Mouse (Mus musculus): ENCODE data around the gene Rbm11. TPM values are rescaled to one million over a fixed set of nuclear protein-coding genes. Genes with fewer than 3 reads are reported as not detected.

Gene Rbm11
- total and polyA plus RNA-seq, 3 experiments = 0.15 TPM; not detected in 2

DNA sequence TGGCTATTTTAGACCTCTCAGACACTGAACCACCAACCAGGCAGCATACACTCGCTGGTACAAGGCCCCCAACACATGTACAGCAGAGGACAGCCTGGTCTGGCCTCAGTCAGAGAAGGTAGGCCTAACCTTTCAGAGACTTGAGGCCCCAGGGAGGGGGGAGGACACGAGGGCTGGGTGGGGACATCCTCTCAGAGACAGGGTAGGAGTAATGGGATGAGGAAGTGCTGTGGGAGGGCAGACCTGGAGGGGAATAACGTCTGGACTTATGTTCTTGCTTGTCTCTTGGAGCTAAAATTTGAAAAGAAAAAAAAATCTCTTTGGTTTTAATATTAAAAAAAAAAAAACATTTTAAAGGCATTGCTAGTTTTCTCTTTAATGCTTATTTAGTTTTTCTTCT, 6.2 kb upstream of the Rbm11 start:
- DNase-seq (ENCODE audit: low read depth, low spot score) = no peak
- TF ChIP-seq CTCF (IDR thresholded peaks at IDR 0.05 in 2 of 3, conservative IDR thresholded peaks at IDR 0.05 in 1 of 3; ENCODE audit: control insufficient read depth in 1 of 3, insufficient read depth in 1 of 3, low read depth in 2 of 3, low read length in 3 of 3, poor library complexity in 1 of 3, severe bottlenecking in 1 of 3) (no peak), ETS1 (IDR thresholded peaks at IDR 0.05; ENCODE audit: low read depth, low read length) (no peak), CHD1 (IDR thresholded peaks at IDR 0.05; ENCODE audit: low read depth, low read length) (no peak), GABPA (IDR thresholded peaks at IDR 0.05; ENCODE audit: low read depth, low read length) (no peak), RCOR1 (IDR thresholded peaks at IDR 0.05; ENCODE audit: low read depth, low read length) (no peak), MAFK (IDR thresholded peaks at IDR 0.05; ENCODE audit: borderline replicate concordance, low read depth, low read length) (no peak), ZKSCAN1 (IDR thresholded peaks at IDR 0.05; ENCODE audit: low read depth, low read length) (no peak), ZNF384 (IDR thresholded peaks at IDR 0.05; ENCODE audit: low read depth, low read length) (no peak), MYB (IDR thresholded peaks at IDR 0.05; ENCODE audit: low read depth, low read length) (no peak), JUND (IDR thresholded peaks at IDR 0.05; ENCODE audit: low read depth, low read length) (no peak)
- Histone ChIP-seq H3K27ac (ENCODE audit: control insufficient read depth, low read depth, low read length) (no peak overlapping the region), H3K9ac (ENCODE audit: control insufficient read depth, low read depth, low read length, poor library complexity, severe bottlenecking) (no peak overlapping the region), H3K4me1 (ENCODE audit: control insufficient read depth in 1 of 2, insufficient read depth in 2 of 2, low read length in 2 of 2) (no peaks in the 10 kb centered on the region), H3K9me3 (replicated peaks; ENCODE audit: insufficient read depth, low read length) (no peaks in the 10 kb centered on the region), H3K36me3 (ENCODE audit: control insufficient read depth in 1 of 2, insufficient read depth in 2 of 2, low read length in 2 of 2) (no peaks in the 10 kb centered on the region), H3K79me2 (ENCODE audit: control insufficient read depth, insufficient read depth, low read length, poor library complexity) (no peaks in the 10 kb centered on the region), H3K27me3 (ENCODE audit: control insufficient read depth in 1 of 2, insufficient read depth in 2 of 2, low read length in 2 of 2) (peaks cover 2 to 13% of the 10 kb centered on the region in 2 experiments; a peak in 3 of 4 replicates), H3K4me3 (ENCODE audit: control insufficient read depth in 1 of 2, insufficient read depth in 1 of 2, low read depth in 2 of 2, low read length in 2 of 2) (no peak overlapping the region)

DNA sequence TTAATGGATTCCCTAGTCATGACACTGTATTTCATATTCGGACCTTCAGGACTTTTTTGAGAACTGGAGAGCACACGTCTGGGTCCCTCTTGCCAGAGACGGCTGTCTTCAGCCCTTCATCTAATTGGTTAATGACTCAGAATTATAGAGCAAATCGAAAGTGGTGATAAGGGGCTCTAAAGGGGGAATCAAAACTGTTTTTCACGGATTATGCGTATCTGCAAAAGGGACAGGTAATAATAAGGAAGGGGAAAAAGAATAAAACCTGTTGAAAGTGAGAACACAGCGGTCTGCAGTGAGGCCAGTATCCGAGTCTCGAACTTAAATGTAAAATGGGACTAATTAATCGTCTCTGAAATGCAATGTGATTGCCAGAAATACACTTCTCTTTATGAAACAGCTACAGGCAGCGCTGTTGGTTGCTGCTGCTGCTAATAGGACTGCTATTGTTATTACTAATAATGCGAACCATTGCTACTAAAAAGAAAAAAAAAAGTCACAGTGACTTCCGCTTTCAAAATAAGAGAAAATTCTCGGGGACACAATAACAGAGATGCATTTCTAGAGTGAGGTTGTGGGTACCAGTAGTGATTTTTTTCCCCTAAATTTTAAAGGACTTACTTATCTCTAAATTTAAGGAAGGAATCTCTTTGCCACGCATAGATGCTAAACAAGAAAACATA, 998 bp downstream of the Rbm11 start:
- Histone ChIP-seq H3K4me3 (ENCODE audit: control insufficient read depth in 1 of 2, insufficient read depth in 1 of 2, low read depth in 2 of 2, low read length in 2 of 2) (peak overlapping the region; percentile 65 to 85), H3K27ac (ENCODE audit: control insufficient read depth, low read depth, low read length) (no peak overlapping the region), H3K79me2 (ENCODE audit: control insufficient read depth, insufficient read depth, low read length, poor library complexity) (no peaks in the 10 kb centered on the region), H3K9ac (ENCODE audit: control insufficient read depth, low read depth, low read length, poor library complexity, severe bottlenecking) (peak overlapping the region; percentile 43), H3K4me1 (ENCODE audit: control insufficient read depth in 1 of 2, insufficient read depth in 2 of 2, low read length in 2 of 2) (no peaks in the 10 kb centered on the region), H3K27me3 (ENCODE audit: control insufficient read depth in 1 of 2, insufficient read depth in 2 of 2, low read length in 2 of 2) (peaks cover 0 to 1% of the 10 kb centered on the region in 2 experiments; a peak in 2 of 4 replicates), H3K36me3 (ENCODE audit: control insufficient read depth in 1 of 2, insufficient read depth in 2 of 2, low read length in 2 of 2) (peaks cover 0 to 2% of the 10 kb centered on the region in 2 experiments; a peak in 1 of 4 replicates), H3K9me3 (replicated peaks; ENCODE audit: insufficient read depth, low read length) (no peaks in the 10 kb centered on the region)
- TF ChIP-seq ZNF384 (IDR thresholded peaks at IDR 0.05; ENCODE audit: low read depth, low read length) = peak; percentile 91
- no peak for TF ChIP-seq SIN3A (IDR thresholded peaks at IDR 0.05; ENCODE audit: low read length)
- peak; percentile 49 for DNase-seq (ENCODE audit: low read depth, low spot score)

DNA sequence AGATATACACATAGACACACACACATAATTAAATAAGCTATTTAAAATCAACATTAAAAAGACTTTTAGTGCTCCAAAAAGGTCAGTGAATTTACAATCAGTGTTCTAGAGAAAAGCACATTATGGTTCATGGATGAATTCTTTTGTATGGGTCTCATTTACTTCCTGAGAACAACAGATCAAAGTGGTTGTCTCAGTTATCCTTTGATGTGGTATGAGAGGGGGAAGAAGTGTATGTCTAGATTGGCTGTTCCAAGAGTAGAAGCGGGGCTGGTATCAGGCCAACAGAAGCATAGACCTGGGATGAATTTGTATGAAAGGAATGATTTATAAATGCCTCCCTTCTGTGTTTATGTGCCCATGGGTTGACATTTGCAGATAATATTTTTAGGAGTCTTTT, 13.8 kb downstream of the Rbm11 start:
- Histone ChIP-seq H3K9ac (ENCODE audit: control insufficient read depth, low read depth, low read length, poor library complexity, severe bottlenecking) (no peak overlapping the region), H3K27ac (ENCODE audit: control insufficient read depth, low read depth, low read length) (no peak overlapping the region), H3K4me3 (ENCODE audit: control insufficient read depth in 1 of 2, insufficient read depth in 1 of 2, low read depth in 2 of 2, low read length in 2 of 2) (no peak overlapping the region), H3K79me2 (ENCODE audit: control insufficient read depth, insufficient read depth, low read length, poor library complexity) (no peaks in the 10 kb centered on the region), H3K36me3 (ENCODE audit: control insufficient read depth in 1 of 2, insufficient read depth in 2 of 2, low read length in 2 of 2) (no peaks in the 10 kb centered on the region), H3K4me1 (ENCODE audit: control insufficient read depth in 1 of 2, insufficient read depth in 2 of 2, low read length in 2 of 2) (no peaks in the 10 kb centered on the region), H3K9me3 (replicated peaks; ENCODE audit: insufficient read depth, low read length) (no peaks in the 10 kb centered on the region), H3K27me3 (ENCODE audit: control insufficient read depth in 1 of 2, insufficient read depth in 2 of 2, low read length in 2 of 2) (peaks cover 0 to 2% of the 10 kb centered on the region in 2 experiments; a peak in 1 of 4 replicates)
- no peak for TF ChIP-seq TBP (IDR thresholded peaks at IDR 0.05; ENCODE audit: low read depth, low read length)
- TF ChIP-seq MAZ (IDR thresholded peaks at IDR 0.05; ENCODE audit: low read depth, low read length) = no peak
- TF ChIP-seq RCOR1 (IDR thresholded peaks at IDR 0.05; ENCODE audit: low read depth, low read length) = no peak
- TF ChIP-seq ZKSCAN1 (IDR thresholded peaks at IDR 0.05; ENCODE audit: low read depth, low read length) = no peak
- TF ChIP-seq TAL1 (IDR thresholded peaks at IDR 0.05; ENCODE audit: low read length) = no peak
- TF ChIP-seq GABPA (IDR thresholded peaks at IDR 0.05; ENCODE audit: low read depth, low read length) = no peak
- no peak for TF ChIP-seq ZMIZ1 (IDR thresholded peaks at IDR 0.05; ENCODE audit: low read depth, low read length)
- no peak for TF ChIP-seq NRF1 (IDR thresholded peaks at IDR 0.05; ENCODE audit: insufficient read depth, low read depth, low read length, poor library complexity, severe bottlenecking)
- TF ChIP-seq HCFC1 (IDR thresholded peaks at IDR 0.05; ENCODE audit: low read depth, low read length) = no peak
- no peak for TF ChIP-seq SMC3 (IDR thresholded peaks at IDR 0.05; ENCODE audit: low read depth, low read length)
- no peak for TF ChIP-seq POLR2AphosphoS5 (IDR thresholded peaks at IDR 0.05; ENCODE audit: borderline replicate concordance, low read depth, low read length)
- no peak for TF ChIP-seq USF1 (IDR thresholded peaks at IDR 0.05; ENCODE audit: low read depth, low read length)
- TF ChIP-seq MYB (IDR thresholded peaks at IDR 0.05; ENCODE audit: low read depth, low read length) = no peak
- TF ChIP-seq RAD21 (IDR thresholded peaks at IDR 0.05; ENCODE audit: low read depth, low read length) = no peak
- no peak for TF ChIP-seq E2F4 (IDR thresholded peaks at IDR 0.05; ENCODE audit: borderline replicate concordance, low read depth, low read length)
- DNase-seq (ENCODE audit: low read depth, low spot score) = no peak
